Mouse (Mus musculus) MN1 (cell line): ENCODE measurements around the gene Npr2.
A peak's percentile ranks its signal among the peaks of the same experiment; 100 is the strongest.

Experiments
- DNase-seq: peaks from one replicate; pipeline ENCODE4 v3.0.0-alpha.2; 2016; ENCODE audit warnings: low spot score

Gene Npr2

GRCm38 (mm10) chr4:43629106-43629817, 2.5 kb upstream of the Npr2 start:
- peak; percentile 49 for DNase-seq

- DNase-seq = peak; percentile 73
Measured at GRCm38 (mm10) chr4:43630030-43630581, 1.6 kb upstream of the Npr2 start.

GRCm38 (mm10) chr4:43630671-43631045, 1.1 kb upstream of the Npr2 start:
- no peak for DNase-seq

- DNase-seq = no peak
Measured at GRCm38 (mm10) chr4:43631956-43632920, 503 bp downstream of the Npr2 start.

- DNase-seq = no peak
Measured at GRCm38 (mm10) chr4:43633296-43633695, 1.6 kb downstream of the Npr2 start.

- no peak for DNase-seq
Measured at GRCm38 (mm10) chr4:43633736-43634135, 2.0 kb downstream of the Npr2 start.

GRCm38 (mm10) chr4:43634621-43635374, 3.1 kb downstream of the Npr2 start:
- no peak for DNase-seq

GRCm38 (mm10) chr4:43636751-43637150, 5.0 kb downstream of the Npr2 start:
- DNase-seq = no peak

- no peak for DNase-seq
Measured at GRCm38 (mm10) chr4:43640076-43640475, 8.3 kb downstream of the Npr2 start.

- DNase-seq = no peak
Measured at GRCm38 (mm10) chr4:43640491-43640890, 8.8 kb downstream of the Npr2 start.

- DNase-seq = no peak
Measured at GRCm38 (mm10) chr4:43649783-43650182, 18.0 kb downstream of the Npr2 start.

GRCm38 (mm10) chr4:43652726-43653125, 21.0 kb downstream of the Npr2 start:
- DNase-seq = no peak

GRCm38 (mm10) chr4:43653161-43654015, 21.7 kb downstream of the Npr2 start, which contains the start of gene Spag8:
Gene Spag8 (minus strand): TSS chr4:43653594.
- DNase-seq = no peak

GRCm38 (mm10) chr4:43655656-43656338, 24.1 kb downstream of the Npr2 start:
- no peak for DNase-seq

- DNase-seq = peak; percentile 11
Measured at GRCm38 (mm10) chr4:43656339-43657109, 24.8 kb downstream of the Npr2 start, which contains the start of gene Hint2. Gene Hint2 (minus strand): TSS chr4:43656466.

- DNase-seq = no peak
Measured at GRCm38 (mm10) chr4:43657146-43657545, 25.4 kb downstream of the Npr2 start.

- no peak for DNase-seq
Measured at GRCm38 (mm10) chr4:43666412-43666811, 34.7 kb downstream of the Npr2 start.

GRCm38 (mm10) chr4:43668782-43669427, 37.2 kb downstream of the Npr2 start, which contains the start of the genes Tmem8b and Fam221b:
Gene Tmem8b (plus strand): TSS chr4:43668971.
Gene Fam221b (minus strand): TSS chr4:43669145.
- DNase-seq = peak; percentile 77

- peak; percentile 42 for DNase-seq
Measured at GRCm38 (mm10) chr4:43669428-43669794, 37.7 kb downstream of the Npr2 start.
